Mouse (Mus musculus) spleen, postnatal 10 days (tissue): ENCODE measurements around the gene Lrpprc.

Experiments
- DNase-seq, 2 experiments: peaks; one replicate each; pipeline ENCODE4 v3.0.0; 2021 to 2022; ENCODE audit warnings: low spot score in 2 of 2

Lrpprc gene

GRCm38 (mm10) chr17:84672376-84673369 is 117.9 kb downstream of the Lrpprc start:
- no peak for DNase-seq

GRCm38 (mm10) chr17:84667848-84668247 is 122.7 kb downstream of the Lrpprc start:
- DNase-seq = no peak

GRCm38 (mm10) chr17:84665691-84666090 is 124.9 kb downstream of the Lrpprc start:
- no peak for DNase-seq

GRCm38 (mm10) chr17:84665053-84665452 is 125.5 kb downstream of the Lrpprc start:
- no peak for DNase-seq

- no peak for DNase-seq
These were observed 131.6 kb downstream of the Lrpprc start for GRCm38 (mm10) chr17:84658951-84659350.

- no peak for DNase-seq
These were observed 132.4 kb downstream of the Lrpprc start for GRCm38 (mm10) chr17:84658195-84658594.

GRCm38 (mm10) chr17:84657782-84658181 is 132.8 kb downstream of the Lrpprc start:
- no peak for DNase-seq

- no peak for DNase-seq
These were observed 133.2 kb downstream of the Lrpprc start for GRCm38 (mm10) chr17:84657422-84657732.

- no peak for DNase-seq
These were observed 133.8 kb downstream of the Lrpprc start for GRCm38 (mm10) chr17:84656653-84657421.

GRCm38 (mm10) chr17:84656205-84656604 is 134.4 kb downstream of the Lrpprc start:
- DNase-seq = no peak
